13 mouse cellular contexts compared by ENCODE assay signal in genomic region chr17:70427866-70428265, GRCm38 (mm10).
"Had no signal": no experiment of that assay in that cellular context is flagged by ENCODE, and none has a peak within 500 bp of the region (broad histone marks: within the 10 kb centered on the region; RNA-seq: fewer than 3 reads in every experiment).

No protein-coding gene starts in this region.

- DNase-seq: kidney, adult 18-20 months; kidney, postnatal 25 days; liver, embryonic 13.5 days; lung, adult 2 months; lung, postnatal 14 days; midbrain, embryonic 14.5 days; right cerebral cortex, postnatal 25 days; spleen, adult 18-20 months; thymus, postnatal 25 days had no signal

- H3K4me1 ChIP-seq: liver, embryonic 13.5 days; stomach, embryonic 15.5 days had no signal

- ATAC-seq: intestine, embryonic 16.5 days had no signal

- H3K27ac ChIP-seq: kidney, postnatal 0 days; liver, embryonic 13.5 days; macrophage; stomach, embryonic 15.5 days had no signal

- H3K4me3 ChIP-seq: liver, embryonic 13.5 days; stomach, embryonic 15.5 days had no signal
